Mouse (Mus musculus): ENCODE data around the gene H1f0.
"Not testable (repeated sequence)": the region's sequence is repeated elsewhere in the genome, so short reads cannot be mapped to it uniquely, and the experiment has no call there.

The H1f0 gene

DNA sequence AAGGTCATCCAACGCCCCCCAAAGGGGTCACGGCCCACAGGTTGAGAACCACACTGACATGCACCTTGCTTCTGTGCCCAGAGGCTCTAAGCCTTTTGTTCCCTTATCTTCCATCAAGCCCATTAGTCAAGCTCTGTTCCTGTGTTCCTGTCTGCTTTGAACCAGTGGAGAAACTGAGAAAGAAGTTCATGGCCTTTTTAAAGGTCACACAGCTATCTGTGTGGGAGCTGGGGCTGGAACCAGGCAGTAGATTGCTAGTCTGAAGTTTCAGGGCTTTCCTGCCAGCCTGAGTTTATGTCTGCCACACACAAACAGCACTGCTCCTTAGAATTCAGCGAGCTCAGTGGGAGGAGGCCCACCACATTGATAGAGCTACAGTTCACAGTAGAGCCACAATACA lies 25.2 kb upstream of the H1f0 start:
- no peak for DNase-seq (ENCODE audit: low spot score in 2 of 2)

DNA sequence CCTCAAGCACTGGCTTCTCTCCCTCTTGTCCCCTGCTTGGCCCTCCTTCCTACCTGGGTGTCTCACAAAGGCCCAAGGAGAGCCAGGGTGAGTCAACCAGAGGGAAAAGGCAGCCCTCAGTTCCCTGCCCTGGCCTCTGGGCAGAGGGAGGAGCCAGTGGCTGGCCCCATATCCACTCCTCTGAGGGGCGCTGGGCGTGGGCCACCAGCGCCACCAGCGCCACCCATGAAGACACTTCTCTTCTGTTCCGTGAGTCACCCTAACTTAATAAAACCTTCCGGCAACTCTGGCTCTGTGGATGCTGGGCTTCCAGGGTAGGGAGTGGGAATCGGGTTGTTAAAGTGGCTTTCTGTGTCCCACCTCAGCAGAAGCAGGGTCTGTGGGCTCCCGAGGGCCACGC lies 22.7 kb upstream of the H1f0 start:
- no peak for DNase-seq (ENCODE audit: low spot score in 2 of 2)

DNA sequence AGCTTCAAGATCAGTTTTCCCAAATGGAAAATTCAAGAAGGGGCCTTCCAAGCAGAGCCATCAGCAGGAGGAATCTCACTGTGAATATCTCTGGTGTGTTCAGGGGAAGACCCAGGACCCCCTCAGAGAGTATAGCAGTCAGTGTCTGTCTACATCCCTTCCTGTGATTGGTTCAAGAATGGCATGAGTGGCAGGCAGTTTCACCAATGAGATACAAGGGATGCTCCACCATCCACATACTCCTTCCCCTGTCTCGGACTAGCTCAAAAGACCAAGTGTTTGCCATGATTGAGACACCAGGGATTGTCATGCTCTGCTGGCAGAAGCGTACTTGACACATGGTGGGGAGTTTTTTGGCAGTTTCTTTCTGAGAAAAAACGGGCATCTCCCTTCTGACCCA lies 21.6 kb upstream of the H1f0 start:
- DNase-seq (ENCODE audit: low spot score in 2 of 2) = no peak

DNA sequence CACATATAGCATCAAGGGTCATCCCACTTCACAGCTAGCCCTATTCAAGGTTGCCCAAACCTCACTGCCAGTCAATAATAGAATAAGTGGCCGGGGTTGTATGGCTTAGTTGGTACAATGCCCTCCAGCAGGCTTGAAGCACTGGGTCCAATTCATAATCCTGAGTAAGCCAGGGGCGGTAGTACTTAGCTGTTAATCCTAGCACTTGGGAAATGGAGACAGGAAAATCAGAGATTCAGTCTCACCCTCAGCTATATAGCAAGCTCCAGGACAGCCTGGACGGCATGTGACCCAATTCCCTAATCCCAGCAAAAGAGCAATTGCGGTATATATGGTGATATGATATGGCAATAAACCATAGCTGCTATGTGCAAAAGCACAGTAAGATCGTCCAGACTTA lies 21.2 kb upstream of the H1f0 start:
- DNase-seq (ENCODE audit: low spot score in 2 of 2) = no peak

DNA sequence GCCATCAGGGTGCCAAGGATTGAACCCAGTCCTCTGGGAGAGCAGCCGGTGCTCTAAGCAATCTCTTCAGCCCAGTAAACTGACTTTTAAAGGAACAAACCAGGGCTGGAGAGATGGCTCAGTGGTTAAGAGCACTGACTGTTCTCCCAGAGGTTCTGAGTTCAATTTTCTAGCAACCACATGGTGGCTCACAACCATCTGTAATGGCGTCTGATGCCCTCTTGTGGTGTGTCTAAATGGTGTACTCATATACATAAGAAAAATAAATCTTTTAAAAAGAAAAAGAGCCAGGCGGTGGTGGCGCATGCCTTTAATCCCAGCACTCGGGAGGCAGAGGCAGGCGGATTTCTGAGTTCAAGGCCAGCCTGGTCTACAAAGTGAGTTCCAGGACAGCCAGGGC lies 20.4 kb upstream of the H1f0 start:
- not testable (repeated sequence) for DNase-seq (ENCODE audit: low spot score in 2 of 2)

DNA sequence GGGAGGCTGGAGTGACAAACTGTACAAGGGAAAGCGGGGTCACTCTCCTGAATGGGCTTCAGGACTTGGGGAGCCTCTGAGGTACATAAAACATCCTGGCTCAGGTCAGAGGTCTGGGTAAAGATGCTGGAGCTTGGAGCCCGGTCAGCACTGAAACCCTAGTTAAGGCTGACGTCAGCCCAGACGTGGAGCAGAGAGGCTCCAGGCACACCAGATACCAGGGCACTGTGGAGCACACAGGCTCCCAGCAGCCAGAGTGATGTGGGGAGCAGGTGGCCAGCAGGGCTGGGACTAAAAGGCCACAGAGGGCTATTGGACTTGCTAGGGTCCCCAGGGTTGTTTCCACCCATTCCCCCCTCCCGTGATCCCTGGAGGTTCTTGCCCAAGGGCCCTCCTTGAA lies 18.5 kb upstream of the H1f0 start:
- DNase-seq (ENCODE audit: low spot score in 2 of 2) = no peak

DNA sequence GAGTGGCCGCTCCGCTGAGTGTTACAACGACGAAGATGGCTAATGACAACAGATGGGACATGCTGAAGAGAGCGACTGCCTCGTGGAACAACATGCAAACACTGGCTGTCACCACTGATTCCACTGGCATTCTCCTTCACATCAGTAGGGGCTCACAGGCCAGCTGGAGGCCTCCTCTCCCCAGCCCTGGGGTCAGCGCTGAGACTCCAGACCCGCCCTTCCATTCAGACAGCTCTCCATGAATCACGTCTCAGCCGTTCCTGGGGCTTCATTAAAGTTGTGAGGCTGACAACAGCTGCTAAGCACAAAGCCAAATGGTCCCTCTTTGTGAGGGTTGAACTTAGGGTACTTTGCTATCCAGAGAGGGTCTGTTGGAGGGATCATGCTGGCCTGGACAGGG lies 16.7 kb upstream of the H1f0 start:
- DNase-seq (ENCODE audit: low spot score in 2 of 2) = no peak

DNA sequence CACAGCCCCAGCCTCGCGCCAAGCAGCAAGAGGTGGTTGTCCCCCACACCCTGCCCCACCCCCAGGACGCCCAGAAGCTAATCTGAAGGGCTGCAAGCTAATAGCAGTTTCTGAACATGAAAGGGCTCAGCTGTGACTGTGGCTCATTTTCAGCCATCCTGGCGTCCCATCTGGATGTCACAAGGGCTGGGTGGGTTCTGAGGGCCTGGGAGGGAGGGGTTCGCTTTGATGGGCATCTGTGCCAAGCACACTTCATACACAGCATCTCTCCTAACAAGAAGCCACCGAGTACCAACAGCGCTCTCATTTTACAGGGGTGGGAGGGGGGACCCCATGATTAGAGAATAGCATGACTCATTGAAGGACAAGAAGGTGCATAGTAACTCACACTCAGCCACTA lies 14.9 kb upstream of the H1f0 start:
- DNase-seq (ENCODE audit: low spot score in 2 of 2) = no peak

DNA sequence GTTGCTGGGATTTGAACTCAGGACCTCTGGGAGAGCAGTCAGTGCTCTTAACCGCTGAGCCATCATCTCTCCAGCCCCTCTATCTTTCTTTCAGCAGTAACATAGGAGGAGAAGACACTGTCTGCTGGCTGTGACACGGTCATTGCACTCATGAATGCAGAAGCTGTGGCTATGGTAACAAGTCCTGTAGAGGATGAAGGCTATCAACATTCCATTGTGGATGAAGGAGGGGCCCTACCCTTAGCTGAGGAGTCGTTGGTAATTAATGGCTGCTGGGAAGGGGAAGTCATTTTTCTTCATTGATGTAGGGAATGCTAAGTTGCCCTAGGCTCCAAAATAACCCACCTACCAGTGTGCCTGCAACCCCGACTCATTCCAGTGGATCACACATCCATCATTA lies 10.1 kb upstream of the H1f0 start:
- DNase-seq (ENCODE audit: low spot score in 2 of 2) = no peak

DNA sequence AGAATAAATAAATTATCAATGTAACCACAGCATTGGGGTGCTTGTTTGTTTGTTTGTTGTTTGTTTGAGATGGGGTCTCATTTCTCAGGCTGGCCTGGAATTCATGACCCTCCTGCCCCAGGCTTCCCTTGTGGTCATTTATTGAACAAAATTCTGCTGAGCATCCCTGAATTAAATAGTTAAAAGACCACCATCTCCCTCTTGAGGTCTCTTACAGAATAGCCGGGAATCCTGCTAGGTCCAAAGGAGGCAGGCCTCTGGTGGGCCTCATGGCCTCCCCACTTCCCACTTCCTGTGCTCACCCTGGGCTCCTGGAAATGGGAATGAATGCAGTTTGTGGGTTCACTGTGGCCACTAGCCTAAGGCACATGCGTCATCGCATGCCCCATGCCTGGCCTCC lies 9.4 kb upstream of the H1f0 start:
- DNase-seq (ENCODE audit: low spot score in 2 of 2) = no peak

DNA sequence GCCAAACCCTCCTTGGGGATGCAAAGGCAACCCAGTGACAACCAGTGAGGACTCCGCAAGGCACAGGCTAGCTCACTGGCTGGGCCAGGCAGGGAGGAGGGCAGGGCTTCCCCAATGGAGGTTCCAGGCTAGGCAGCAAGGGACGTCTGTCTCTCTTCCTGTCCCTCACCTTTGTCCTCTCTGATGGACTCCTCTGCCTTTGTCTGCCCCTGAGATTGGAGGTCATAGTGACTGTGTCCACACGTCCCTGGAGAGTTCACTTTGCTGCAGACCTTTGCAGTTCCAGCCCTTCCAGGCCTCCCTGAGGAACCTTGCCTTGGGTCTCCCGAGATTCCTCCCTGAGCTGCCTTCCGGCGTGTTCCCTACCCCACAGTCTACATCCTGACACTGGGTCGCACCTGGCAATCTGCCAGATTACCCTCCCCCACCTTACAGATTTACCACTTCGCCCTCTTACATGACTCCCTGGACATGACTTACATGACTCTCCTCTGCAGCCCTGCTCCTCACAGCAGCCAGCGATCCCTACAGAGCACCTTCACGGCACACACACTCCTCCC lies 5.5 kb upstream of the H1f0 start:
- DNase-seq (ENCODE audit: low spot score in 2 of 2) = no peak

DNA sequence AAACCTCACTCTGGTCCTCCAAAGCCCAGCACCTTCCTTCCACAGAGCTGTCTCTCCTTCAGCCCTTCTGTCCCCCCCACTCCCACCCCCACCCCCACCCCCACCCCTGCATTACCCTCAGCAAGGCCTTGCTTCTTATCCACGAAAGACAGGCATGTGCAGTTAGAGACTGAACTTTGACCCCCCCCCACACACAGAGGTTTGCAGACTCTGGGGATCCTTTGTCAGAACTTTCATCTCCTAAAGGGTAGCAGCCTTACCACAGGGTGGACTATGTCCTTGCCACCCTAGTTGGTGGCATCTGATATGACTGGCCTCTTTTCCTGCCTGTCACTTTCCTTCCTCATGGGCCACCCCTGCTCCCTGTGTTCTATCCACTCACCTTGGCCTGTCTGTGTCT lies 4.9 kb upstream of the H1f0 start:
- no peak for DNase-seq (ENCODE audit: low spot score in 2 of 2)

DNA sequence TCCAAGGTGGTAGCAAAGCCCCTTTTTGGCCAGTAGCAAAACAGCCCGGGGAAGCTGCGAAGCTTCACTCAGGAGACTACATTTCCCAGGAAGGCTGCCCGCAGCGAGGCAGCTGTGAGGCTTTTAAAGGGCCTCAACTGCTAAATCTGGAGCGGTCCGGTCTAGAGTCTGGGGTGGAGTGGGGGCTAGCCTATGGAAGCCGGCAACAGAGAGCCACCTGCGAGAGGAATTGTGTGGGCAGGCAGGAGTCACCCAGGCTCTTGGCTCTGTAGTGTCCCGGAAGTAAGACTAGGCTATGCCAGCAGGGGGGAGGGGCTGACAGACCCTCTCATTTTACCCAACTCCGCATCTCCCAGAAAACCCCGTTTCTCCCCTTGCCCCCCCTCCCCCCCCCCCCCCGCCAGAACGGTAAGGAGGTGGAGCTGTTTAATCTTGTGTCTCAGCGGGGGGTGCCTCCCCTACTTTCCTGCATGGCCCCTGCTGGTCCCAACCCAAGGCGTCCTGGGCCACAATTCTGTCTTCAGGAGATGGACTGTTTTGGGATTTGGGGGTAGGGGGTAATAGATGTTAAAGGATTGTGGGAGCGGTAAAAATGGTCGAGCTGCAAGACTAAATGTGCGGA lies 2.5 kb upstream of the H1f0 start:
- no peak for DNase-seq (ENCODE audit: low spot score in 2 of 2)

DNA sequence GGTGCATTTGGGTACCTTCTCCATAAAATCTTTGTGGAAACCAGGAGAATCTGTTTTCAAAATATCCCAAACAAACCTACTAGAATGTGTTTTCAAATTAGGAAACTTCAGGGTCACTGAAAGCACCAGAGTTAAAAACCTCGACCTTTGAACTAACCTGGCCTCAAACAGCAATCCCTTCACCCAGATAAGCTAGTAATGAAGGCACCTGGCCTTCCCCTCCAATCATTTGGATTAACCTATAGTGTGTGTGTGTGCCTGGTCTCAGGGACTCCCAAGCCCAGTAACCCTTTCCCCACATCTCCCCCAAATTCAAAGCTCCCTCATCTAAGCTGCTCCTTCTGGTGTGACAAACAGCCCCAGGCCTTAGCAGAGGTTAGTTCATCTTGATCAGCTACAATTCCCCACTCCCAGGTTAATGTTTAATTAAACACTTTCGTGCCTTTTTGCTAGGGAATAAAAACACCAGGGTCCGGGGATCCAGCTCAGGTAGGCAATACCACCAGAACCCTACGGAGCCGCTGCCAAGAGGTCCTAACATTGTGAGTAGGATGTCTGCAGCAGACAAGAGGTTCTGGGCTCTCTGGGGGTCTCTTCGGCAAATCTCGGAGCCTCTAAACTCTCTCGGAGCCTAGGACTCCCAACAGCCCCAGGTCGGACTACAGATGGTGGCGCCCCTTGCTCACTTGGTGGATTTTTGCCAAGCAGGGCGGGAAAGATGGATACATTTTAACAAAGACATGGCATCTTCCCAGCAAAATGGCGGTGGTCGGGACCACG lies 1.5 kb upstream of the H1f0 start:
- no peak for DNase-seq (ENCODE audit: low spot score in 2 of 2)

DNA sequence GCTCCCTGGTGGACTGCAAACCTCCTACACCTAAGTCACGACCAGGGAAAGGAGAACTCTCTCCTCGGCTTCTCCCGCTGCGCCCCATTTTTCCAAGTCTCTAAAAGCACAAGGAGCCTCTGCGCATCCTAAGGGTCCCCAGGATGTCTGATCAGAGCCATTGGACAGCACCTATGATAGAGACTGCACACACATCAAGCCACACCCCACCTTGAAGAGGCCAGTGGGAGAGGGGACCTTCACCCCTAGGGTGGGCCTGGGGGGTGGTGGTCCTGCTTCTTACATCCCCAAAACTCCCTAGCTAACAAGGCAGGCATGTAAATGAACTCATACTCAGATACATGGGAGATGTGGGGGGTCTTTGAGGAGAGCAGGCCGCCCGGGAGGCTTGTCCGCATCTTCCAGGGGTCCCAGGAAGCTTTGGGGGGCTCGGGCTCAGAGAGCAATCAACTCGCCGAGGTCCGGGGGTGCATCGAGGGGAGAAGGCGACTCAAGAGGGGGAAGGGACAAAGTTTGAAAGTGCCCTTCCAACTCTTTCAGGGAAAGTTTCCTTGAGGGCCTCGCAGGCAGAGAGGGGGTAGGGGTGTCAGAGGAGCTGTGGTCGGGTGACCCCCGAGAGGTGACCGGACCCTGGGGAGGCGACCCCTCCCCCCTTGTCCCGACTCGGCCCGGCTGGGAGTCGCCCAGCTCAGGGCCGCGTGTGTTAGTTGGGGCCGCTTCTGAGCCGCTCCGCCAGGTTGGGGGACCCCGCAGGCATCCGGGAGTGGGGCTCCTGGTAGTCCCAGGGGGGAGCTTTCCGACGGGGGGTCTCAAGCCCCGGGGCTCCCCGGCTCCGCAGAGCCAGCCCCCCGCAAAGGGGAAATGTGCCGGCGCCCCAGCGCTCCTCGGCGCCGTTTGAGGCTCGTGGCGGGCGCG lies 702 bp upstream of the H1f0 start:
- DNase-seq (ENCODE audit: low spot score in 2 of 2) = peak in 1 of 2 experiments; percentile 37

DNA sequence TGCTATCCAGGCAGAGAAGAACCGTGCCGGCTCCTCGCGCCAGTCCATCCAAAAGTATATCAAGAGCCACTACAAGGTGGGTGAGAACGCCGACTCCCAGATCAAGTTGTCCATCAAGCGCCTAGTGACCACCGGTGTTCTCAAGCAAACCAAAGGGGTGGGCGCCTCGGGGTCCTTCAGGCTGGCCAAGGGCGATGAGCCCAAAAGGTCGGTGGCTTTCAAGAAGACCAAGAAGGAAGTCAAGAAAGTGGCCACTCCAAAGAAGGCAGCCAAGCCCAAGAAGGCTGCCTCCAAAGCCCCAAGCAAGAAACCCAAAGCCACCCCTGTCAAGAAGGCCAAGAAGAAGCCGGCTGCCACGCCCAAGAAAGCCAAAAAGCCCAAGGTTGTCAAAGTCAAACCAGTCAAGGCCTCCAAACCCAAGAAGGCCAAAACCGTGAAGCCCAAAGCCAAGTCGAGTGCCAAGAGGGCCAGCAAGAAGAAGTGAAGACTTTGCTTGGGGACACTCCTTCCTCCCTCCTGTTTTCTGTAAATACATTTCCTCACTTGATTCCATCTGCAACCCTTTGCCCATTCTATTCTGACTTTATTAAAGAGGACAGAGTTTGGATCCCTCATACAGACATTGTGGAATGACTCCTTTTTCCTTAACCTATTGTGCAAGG lies 704 bp downstream of the H1f0 start:
- DNase-seq (ENCODE audit: low spot score in 2 of 2) = no peak

DNA sequence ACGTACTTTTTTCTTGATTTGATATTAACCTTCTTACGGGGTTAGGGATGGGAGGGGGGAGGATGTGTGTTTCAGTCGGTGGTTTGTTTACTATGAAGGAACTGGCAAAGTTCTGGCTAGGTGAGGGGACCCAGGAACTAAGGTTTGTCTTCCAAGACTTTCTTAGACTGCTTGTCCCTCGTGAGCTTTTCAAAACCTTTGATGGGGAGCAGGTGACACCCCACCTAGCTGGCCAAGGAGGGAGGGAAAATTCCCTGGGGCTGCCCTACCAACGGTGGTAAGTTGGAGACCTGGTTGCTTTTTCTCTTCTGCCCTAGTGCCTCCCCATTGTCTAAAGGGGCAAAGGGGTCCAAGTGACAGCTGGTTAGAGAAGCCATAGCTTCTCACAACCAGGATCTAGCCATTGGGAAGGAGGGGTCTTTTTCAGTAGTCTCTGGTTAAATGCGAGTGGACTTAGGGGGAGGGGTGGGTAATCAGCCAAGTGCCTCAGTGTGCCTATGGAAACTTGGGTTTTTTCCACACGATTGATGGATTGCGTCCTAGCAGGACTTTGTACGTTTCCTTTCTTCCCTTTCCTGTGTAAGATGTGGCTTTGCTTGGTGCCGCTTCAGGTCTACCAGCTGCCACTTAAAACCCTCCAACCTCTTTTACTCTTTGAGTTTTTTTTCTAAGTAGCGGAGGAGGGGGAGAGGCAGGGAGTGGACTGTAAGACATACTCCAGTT lies 1.4 kb downstream of the H1f0 start:
- no peak for DNase-seq (ENCODE audit: low spot score in 2 of 2)

DNA sequence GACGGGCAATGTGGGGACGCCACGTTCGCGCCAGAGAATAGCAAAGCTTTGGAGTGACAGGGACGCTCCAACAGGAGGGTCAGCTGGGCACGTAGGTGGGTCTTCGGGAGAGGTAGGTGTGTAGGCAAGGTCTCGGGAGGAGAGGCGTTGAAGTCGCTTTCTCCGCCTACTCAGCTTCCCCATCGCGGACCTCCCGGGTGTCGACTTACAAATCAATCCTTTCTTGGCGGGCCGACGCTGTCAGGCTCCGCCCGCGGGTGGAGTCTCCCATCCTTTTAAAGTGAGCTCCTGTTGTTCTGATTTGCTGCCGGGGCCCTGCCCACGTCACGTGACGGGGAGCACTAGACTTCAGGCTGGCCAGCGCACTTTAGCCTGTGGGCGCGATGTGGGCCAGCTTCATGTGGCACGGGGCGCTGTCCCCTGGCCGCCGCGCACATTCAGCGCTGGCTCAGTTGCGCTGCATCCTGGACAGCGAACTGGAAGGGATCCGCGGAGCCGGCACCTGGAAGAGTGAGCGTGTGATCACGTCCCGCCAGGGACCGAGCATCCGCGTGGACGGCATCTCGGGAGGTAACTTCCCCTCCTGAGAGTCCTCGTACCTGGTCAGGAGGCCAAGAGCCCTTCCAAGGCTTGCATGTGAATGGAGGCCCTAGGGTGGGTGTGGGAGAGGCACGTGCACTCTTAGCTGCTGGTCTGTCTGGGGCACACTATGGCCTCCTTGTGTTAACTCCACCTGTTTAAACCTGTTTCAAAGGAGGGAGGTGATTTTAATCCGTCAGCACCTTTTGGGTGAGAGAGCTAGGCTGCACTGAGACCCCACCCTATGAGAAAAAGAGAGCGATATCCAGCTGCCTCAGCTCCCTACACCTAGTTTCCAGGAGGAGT lies 2.5 kb downstream of the H1f0 start:
- DNase-seq (ENCODE audit: low spot score in 2 of 2) = peak; percentile 71 to 88

DNA sequence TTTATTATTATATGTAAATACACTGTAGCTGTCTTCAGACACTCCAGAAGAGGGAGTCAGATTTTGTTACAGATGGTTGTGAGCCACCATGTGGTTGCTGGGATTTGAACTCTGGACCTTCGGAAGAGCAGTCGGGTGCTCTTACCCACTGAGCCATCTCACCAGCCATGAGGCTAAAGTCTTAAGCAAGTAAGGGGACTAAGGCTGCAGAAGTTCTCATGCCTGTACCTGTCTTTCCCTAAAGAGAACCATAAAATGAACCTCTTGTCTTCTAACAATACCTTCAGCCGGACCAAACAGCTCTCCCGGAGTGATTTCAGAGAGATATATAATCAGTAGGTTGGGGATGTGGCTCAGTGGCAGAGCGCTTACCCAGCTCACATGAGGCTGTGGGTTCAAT lies 3.7 kb downstream of the H1f0 start:
- not testable (repeated sequence) for DNase-seq (ENCODE audit: low spot score in 2 of 2)

DNA sequence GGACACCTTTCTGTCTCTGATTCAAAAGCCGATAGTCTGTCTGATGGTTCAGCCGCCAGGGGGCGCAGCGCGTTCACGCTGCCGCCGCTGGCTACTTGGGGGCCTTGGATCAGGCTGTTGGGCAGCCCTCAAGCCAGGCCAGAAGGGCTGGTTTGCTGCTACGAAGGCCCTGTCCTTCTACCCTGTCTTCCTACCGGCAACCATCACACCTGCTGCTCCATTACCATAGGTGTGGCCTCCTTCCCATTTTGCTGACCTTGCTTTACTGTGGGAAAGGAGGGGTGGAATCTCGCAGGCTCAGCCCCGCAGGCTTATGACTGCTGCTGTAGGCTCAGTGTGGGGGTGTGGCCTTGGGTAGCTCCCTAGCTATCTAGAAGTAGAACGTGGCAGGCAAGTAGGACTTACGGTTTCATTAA lies 9.7 kb downstream of the H1f0 start:
- DNase-seq (ENCODE audit: low spot score in 2 of 2) = peak; percentile 43 to 71

Measured in urinary bladder, adult 18-20 months (tissue).